Mouse (Mus musculus): ENCODE data around the gene Fasn. TPM values are rescaled to one million over a fixed set of nuclear protein-coding genes. Genes with fewer than 3 reads are reported as not detected.

The Fasn gene
- polyA plus RNA-seq, 1 experiment, result 16.1 TPM

DNA sequence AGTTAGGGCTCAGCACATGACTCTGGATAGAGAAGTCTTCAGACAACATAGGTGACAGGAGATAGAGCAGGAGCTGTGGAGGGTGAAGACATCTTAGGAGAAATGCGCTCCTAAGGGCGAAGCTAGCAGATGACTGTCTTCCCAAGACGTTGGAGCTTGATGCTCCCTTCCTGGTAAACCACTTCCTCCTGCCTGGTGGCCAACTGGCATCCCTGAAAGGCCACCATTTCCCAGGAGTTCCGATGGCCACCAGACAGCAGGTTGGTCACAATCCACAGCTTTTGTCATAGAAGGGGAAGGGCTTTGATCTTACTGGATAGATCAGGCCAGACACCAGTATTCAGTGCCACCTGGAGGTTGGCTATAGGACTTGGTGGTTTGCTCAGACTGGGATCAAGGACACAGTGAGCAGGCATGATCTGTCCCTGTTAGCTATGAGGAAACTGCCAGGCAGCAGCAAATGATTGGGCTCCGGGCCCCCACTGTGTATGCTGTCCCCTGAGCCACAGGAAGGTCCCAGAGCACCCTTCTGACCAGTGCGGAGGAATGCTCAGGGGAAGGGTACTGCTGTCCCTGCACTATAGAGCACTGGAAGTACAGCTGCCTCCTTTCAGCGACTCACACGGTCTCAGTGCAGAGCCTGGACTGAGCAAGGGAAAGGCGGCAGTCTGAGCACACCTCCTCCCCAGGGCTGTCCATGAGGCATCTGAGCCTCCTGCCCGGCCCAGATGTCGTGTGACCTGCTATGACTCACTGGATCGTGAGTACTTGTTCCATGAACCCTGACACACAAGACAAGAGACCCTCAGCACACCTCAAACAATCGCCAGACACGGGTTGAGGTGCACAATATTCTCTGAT, 62.3 kb downstream of the Fasn start:
- 75% methylated on average over 14 of the region's 14 CpGs for WGBS
- TF ChIP-seq POLR2A (IDR thresholded peaks at IDR 0.05; ENCODE audit: borderline replicate concordance, control insufficient read depth, low read depth, low read length), result no peak
- no peak for TF ChIP-seq CTCF (IDR thresholded peaks at IDR 0.05; ENCODE audit: control insufficient read depth, insufficient read depth, low read length)
- Histone ChIP-seq H3K4me3 (replicated peaks; ENCODE audit: control insufficient read depth, low read depth, low read length) (no peak overlapping the region), H3K4me1 (ENCODE audit: control insufficient read depth, insufficient read depth, low read length) (no peaks in the 10 kb centered on the region), H3K27ac (ENCODE audit: control insufficient read depth, insufficient read depth, low read depth, low read length, poor library complexity) (no peak overlapping the region)

DNA sequence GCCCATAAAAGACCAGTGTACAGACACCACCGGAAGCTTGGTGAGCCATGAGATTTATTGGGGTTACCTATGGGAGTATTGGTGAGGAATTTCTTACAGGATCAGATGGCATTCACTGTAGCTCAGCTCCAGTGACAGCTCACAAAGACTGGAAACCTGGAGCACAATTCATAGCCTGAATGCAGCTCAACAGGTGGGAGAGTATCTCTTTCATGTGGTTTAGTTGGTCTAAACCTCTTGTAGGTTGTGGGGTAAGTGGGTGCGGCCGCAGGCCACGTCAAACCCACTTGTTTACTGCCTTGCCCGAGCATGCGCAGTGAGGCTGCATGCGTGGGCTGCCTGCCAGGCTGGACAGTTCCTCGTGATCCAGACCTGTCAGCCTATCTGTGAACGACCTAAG, 64.1 kb downstream of the Fasn start:
- Histone ChIP-seq H3K4me1 (ENCODE audit: control insufficient read depth, insufficient read depth, low read length) (no peaks in the 10 kb centered on the region), H3K27ac (ENCODE audit: control insufficient read depth, insufficient read depth, low read depth, low read length, poor library complexity) (no peak overlapping the region), H3K4me3 (replicated peaks; ENCODE audit: control insufficient read depth, low read depth, low read length) (no peak overlapping the region)
- 82% methylated on average over 9 of the region's 9 CpGs for WGBS
- TF ChIP-seq POLR2A (IDR thresholded peaks at IDR 0.05; ENCODE audit: borderline replicate concordance, control insufficient read depth, low read depth, low read length) (no peak), CTCF (IDR thresholded peaks at IDR 0.05; ENCODE audit: control insufficient read depth, insufficient read depth, low read length) (no peak)

Other genes starting within 250 kb of the Fasn start
- gene Arhgdia, start 242.9 kb downstream of the Fasn start, polyA plus RNA-seq (2011; ENCODE audit: insufficient read depth, insufficient read length, low replicate concordance, missing spikeins), result 112 and 172 TPM in 2 replicates
- gene Alyref, start 226.2 kb downstream of the Fasn start, polyA plus RNA-seq (2011; ENCODE audit: insufficient read depth, insufficient read length, low replicate concordance, missing spikeins), result 165 and 174 TPM in 2 replicates
- gene Anapc11, start 226.1 kb downstream of the Fasn start, polyA plus RNA-seq (2011; ENCODE audit: insufficient read depth, insufficient read length, low replicate concordance, missing spikeins), result 26.6 and 32.6 TPM in 2 replicates
- 3.8 TPM in 1 of 2 replicates, not detected in the other for gene Npb, start 216.1 kb downstream of the Fasn start, polyA plus RNA-seq (2011; ENCODE audit: insufficient read depth, insufficient read length, low replicate concordance, missing spikeins)
- gene Pcyt2, start 206.6 kb downstream of the Fasn start, polyA plus RNA-seq (2011; ENCODE audit: insufficient read depth, insufficient read length, low replicate concordance, missing spikeins), result 45.4 and 46.8 TPM in 2 replicates
- gene Sirt7, start 199.3 kb downstream of the Fasn start, polyA plus RNA-seq (2011; ENCODE audit: insufficient read depth, insufficient read length, low replicate concordance, missing spikeins), result 67.9 and 138 TPM in 2 replicates
- gene Mafg, start 190.9 kb downstream of the Fasn start, polyA plus RNA-seq (2011; ENCODE audit: insufficient read depth, insufficient read length, low replicate concordance, missing spikeins), result 61.7 and 86.9 TPM in 2 replicates
- gene Pycr1, start 180.8 kb downstream of the Fasn start, polyA plus RNA-seq (2011; ENCODE audit: insufficient read depth, insufficient read length, low replicate concordance, missing spikeins), result 2.3 TPM in 1 of 2 replicates, not detected in the other
- 6.7 TPM in 1 of 2 replicates, not detected in the other for gene Myadml2, start 176.4 kb downstream of the Fasn start, polyA plus RNA-seq (2011; ENCODE audit: insufficient read depth, insufficient read length, low replicate concordance, missing spikeins)
- gene Notum, start 163.4 kb downstream of the Fasn start, polyA plus RNA-seq (2011; ENCODE audit: insufficient read depth, insufficient read length, low replicate concordance, missing spikeins), result not detected in 2 replicates
- 82.0 and 94.3 TPM in 2 replicates for gene Aspscr1, start 151.6 kb downstream of the Fasn start, polyA plus RNA-seq (2011; ENCODE audit: insufficient read depth, insufficient read length, low replicate concordance, missing spikeins)
- 39.2 and 57.8 TPM in 2 replicates for gene Cenpx, start 110.8 kb downstream of the Fasn start, polyA plus RNA-seq (2011; ENCODE audit: insufficient read depth, insufficient read length, low replicate concordance, missing spikeins)
- 25.5 and 41.4 TPM in 2 replicates for gene Lrrc45, start 110.6 kb downstream of the Fasn start, polyA plus RNA-seq (2011; ENCODE audit: insufficient read depth, insufficient read length, low replicate concordance, missing spikeins)
- 2.4 and 5.8 TPM in 2 replicates for gene Rac3, start 103.1 kb downstream of the Fasn start, polyA plus RNA-seq (2011; ENCODE audit: insufficient read depth, insufficient read length, low replicate concordance, missing spikeins)
- gene Dcxr, start 97.3 kb downstream of the Fasn start, polyA plus RNA-seq (2011; ENCODE audit: insufficient read depth, insufficient read length, low replicate concordance, missing spikeins), result 7.4 and 9.4 TPM in 2 replicates
- 3.8 and 8.0 TPM in 2 replicates for gene Cbr2, start 92.4 kb downstream of the Fasn start, polyA plus RNA-seq (2011; ENCODE audit: insufficient read depth, insufficient read length, low replicate concordance, missing spikeins)
- 15.5 and 52.5 TPM in 2 replicates for gene Hmga1b, start 61.8 kb downstream of the Fasn start, polyA plus RNA-seq (2011; ENCODE audit: insufficient read depth, insufficient read length, low replicate concordance, missing spikeins)
- 9.1 and 19.9 TPM in 2 replicates for gene Rfng, start 40.3 kb downstream of the Fasn start, polyA plus RNA-seq (2011; ENCODE audit: insufficient read depth, insufficient read length, low replicate concordance, missing spikeins)
- 29.6 and 38.0 TPM in 2 replicates for gene Gps1, start 40.3 kb downstream of the Fasn start, polyA plus RNA-seq (2011; ENCODE audit: insufficient read depth, insufficient read length, low replicate concordance, missing spikeins)
- 24.2 and 57.6 TPM in 2 replicates for gene Dus1l, start 28.1 kb downstream of the Fasn start, polyA plus RNA-seq (2011; ENCODE audit: insufficient read depth, insufficient read length, low replicate concordance, missing spikeins)
- gene Ccdc57, start 108.3 kb upstream of the Fasn start, polyA plus RNA-seq (2011; ENCODE audit: insufficient read depth, insufficient read length, low replicate concordance, missing spikeins), result 2.7 and 14.6 TPM in 2 replicates
- 14.3 and 50.1 TPM in 2 replicates for gene Slc16a3, start 123.9 kb upstream of the Fasn start, polyA plus RNA-seq (2011; ENCODE audit: insufficient read depth, insufficient read length, low replicate concordance, missing spikeins)
- 35.6 and 58.3 TPM in 2 replicates for gene Csnk1d, start 166.8 kb upstream of the Fasn start, polyA plus RNA-seq (2011; ENCODE audit: insufficient read depth, insufficient read length, low replicate concordance, missing spikeins)
- 1.7 and 3.6 TPM in 2 replicates for gene Cd7, start 214.9 kb upstream of the Fasn start, polyA plus RNA-seq (2011; ENCODE audit: insufficient read depth, insufficient read length, low replicate concordance, missing spikeins)
- not detected in 2 replicates for gene Sectm1b, start 239.0 kb upstream of the Fasn start, polyA plus RNA-seq (2011; ENCODE audit: insufficient read depth, insufficient read length, low replicate concordance, missing spikeins)

All from bone marrow, adult 2 months (tissue).